Mouse (Mus musculus) G1E (cell line): ENCODE measurements around the gene Cmah. TPM values are rescaled to one million over a fixed set of nuclear protein-coding genes. Genes with fewer than 3 reads are reported as not detected.

Experiments used
- ATAC-seq: 2 replicates; pipeline ENCODE4 v1.8.0; 2016; ENCODE audit warnings: mild to moderate bottlenecking; ENCODE audit not compliant: insufficient number of reproducible peaks, poor library complexity, low FRiP score, severe bottlenecking; ENCODE audit errors: extremely low read depth
- DNase-seq: peaks from one replicate; pipeline ENCODE4 v3.0.0; 2012; ENCODE audit warnings: low spot score
- H3K27me3 ChIP-seq: 2 replicates; pipeline ENCODE4 v1.6.1; 2012; ENCODE audit warnings: mild to moderate bottlenecking, low read length, inconsistent platforms; ENCODE audit not compliant: insufficient read depth
- H3K36me3 ChIP-seq: replicated peaks from 2 replicates; pipeline ENCODE3; 2012; ENCODE audit warnings: mild to moderate bottlenecking, inconsistent platforms
- H3K4me1 ChIP-seq: 2 replicates; pipeline ENCODE4 v1.6.1; 2012; ENCODE audit warnings: low read depth, low read length, inconsistent platforms, mixed read lengths; ENCODE audit not compliant: insufficient read depth
- H3K4me3 ChIP-seq: 2 replicates; pipeline ENCODE4 v1.5.1; 2012; ENCODE audit warnings: low read depth, mild to moderate bottlenecking, inconsistent platforms, low read length, moderate library complexity, mixed read lengths
- H3K9me3 ChIP-seq: replicated peaks from 2 replicates; pipeline ENCODE4 v1.6.1; 2012; ENCODE audit warnings: inconsistent platforms
- CTCF ChIP-seq: IDR thresholded peaks from 2 replicates; pipeline ENCODE4 v1.5.1; 2012; ENCODE audit warnings: low read depth, low read length, inconsistent platforms, mixed read lengths
- GATA1 ChIP-seq: IDR thresholded peaks from 2 replicates; pipeline ENCODE4 v1.6.1; 2012; ENCODE audit warnings: borderline replicate concordance, low read length, inconsistent platforms, mixed read lengths
- GATA2 ChIP-seq: IDR thresholded peaks from 2 replicates; pipeline ENCODE4 v1.6.1; 2012; ENCODE audit warnings: low read depth, low read length, inconsistent platforms, borderline replicate concordance
- POLR2AphosphoS5 ChIP-seq: IDR thresholded peaks from 2 replicates; pipeline ENCODE4 v1.6.1; 2012; ENCODE audit warnings: low read depth, low read length, inconsistent platforms; ENCODE audit not compliant: insufficient replicate concordance
- TAL1 ChIP-seq: conservative IDR thresholded peaks from 2 replicates; pipeline ENCODE4 v1.6.1; 2012; ENCODE audit warnings: low read depth, low read length, inconsistent platforms, mixed read lengths
- polyA plus RNA-seq: library from polyadenylated mRNA; stranded (reverse); fragments of >175 nt; gene quantifications from 2 replicates; pipeline ENCODE4 v1.2.3, GENCODE M21; 2012
- total RNA-seq, 2 experiments: library from RNA; stranded (forward) in 1 of 2; stranded (reverse) in 1 of 2; fragments of 200-1000 nt in 1 of 2; fragments of >200 nt in 1 of 2; fragmentation: Nextera tagmentation in 1 of 2; gene quantifications; 2 replicates each; pipeline ENCODE4 v1.2.3; 2014 to 2017

Cmah gene
- total and polyA plus RNA-seq, 3 experiments: 0.16 to 0.23 TPM; not detected in 1

- Histone ChIP-seq H3K4me3 (no peak overlapping the region), H3K9me3 (no peaks in the 10 kb centered on the region), H3K4me1 (no peaks in the 10 kb centered on the region), H3K27me3 (no peaks in the 10 kb centered on the region), H3K36me3 (no peaks in the 10 kb centered on the region)
- ATAC-seq (no peak), DNase-seq (no peak)
- TF ChIP-seq TAL1: no peak
- no peak for TF ChIP-seq POLR2AphosphoS5
- TF ChIP-seq GATA2: no peak
- no peak for TF ChIP-seq CTCF
- TF ChIP-seq GATA1: no peak
These were observed 133.3 kb downstream of the Cmah start for GRCm38 (mm10) chr13:24460517-24460916.

DNA sequence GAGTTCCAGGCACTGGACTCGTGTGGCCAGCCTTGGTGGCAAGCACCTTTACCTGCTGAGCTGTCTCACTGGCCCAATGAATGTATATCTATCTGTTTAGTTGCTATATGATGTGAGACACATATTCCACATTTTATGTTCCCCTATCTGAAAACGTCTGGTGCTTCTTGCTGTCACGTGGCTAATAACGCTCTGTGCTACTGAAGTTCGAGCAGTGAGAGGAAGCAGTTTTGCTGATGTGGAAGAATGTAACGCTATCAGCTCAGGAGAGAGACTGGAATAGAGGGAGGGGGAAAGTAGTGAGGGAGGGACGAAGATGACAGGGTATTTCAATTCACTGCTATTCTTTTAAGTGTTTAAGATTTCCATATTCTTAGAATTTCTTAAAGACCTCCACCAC is 136.6 kb downstream of the Cmah start:
- H3K36me3 ChIP-seq: no peaks in the 10 kb centered on the region
- no peak for DNase-seq
- H3K9me3 ChIP-seq: no peaks in the 10 kb centered on the region
- no peaks in the 10 kb centered on the region for H3K27me3 ChIP-seq
- TF ChIP-seq GATA1 (no peak), GATA2 (no peak), CTCF (no peak), TAL1 (no peak), POLR2AphosphoS5 (no peak)
- no peak overlapping the region for H3K4me3 ChIP-seq
- ATAC-seq: no peak
- H3K4me1 ChIP-seq: no peaks in the 10 kb centered on the region

DNA sequence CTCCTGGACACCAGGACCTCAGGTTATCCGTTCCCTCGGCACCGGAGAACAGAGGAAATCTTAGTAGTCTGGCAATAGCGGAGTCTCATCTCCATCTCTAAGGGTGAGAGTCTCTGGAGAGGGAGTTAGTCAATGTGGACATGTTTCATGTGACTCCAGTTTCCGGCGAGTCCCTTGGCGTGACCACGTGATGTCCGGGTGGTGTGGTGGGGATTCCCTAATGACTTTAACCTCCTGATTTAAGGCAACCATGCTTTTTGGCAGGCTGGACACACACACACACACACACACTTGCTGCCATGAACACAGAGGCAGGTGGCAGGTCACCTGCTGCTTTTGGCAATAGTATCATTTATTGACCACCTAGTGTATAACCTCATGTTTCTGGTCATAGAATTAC is 138.8 kb downstream of the Cmah start:
- no peak overlapping the region for H3K4me3 ChIP-seq
- H3K36me3 ChIP-seq: no peaks in the 10 kb centered on the region
- TF ChIP-seq GATA2 (no peak), TAL1 (no peak), POLR2AphosphoS5 (no peak), GATA1 (no peak), CTCF (no peak)
- DNase-seq: no peak
- H3K27me3 ChIP-seq: no peaks in the 10 kb centered on the region
- H3K9me3 ChIP-seq: no peaks in the 10 kb centered on the region
- no peak for ATAC-seq
- H3K4me1 ChIP-seq: no peaks in the 10 kb centered on the region

DNA sequence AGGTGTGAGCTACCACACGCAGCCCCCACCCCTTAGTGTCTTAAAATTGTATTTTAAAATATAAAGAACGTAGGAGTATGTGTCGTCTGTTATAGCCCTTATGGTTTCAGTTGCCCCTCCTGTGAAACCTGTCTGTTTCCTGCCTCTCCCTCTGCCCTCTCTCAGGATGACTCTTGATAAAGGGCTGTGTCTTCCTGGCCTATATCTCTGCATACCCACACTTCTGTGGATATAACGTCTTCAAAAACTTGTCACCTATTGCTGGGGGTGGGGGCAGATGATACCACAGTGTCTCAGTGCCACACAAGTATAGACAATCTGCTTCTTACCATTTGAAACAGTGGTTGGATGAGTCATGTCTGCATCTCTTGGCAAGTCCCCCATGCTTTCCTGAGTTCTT is 140.6 kb downstream of the Cmah start:
- no peak overlapping the region for H3K4me3 ChIP-seq
- no peaks in the 10 kb centered on the region for H3K27me3 ChIP-seq
- ATAC-seq: no peak
- no peaks in the 10 kb centered on the region for H3K4me1 ChIP-seq
- TF ChIP-seq GATA2 (no peak), TAL1 (no peak), GATA1 (no peak), POLR2AphosphoS5 (no peak), CTCF (no peak)
- no peaks in the 10 kb centered on the region for H3K9me3 ChIP-seq
- H3K36me3 ChIP-seq: no peaks in the 10 kb centered on the region
- no peak for DNase-seq

DNA sequence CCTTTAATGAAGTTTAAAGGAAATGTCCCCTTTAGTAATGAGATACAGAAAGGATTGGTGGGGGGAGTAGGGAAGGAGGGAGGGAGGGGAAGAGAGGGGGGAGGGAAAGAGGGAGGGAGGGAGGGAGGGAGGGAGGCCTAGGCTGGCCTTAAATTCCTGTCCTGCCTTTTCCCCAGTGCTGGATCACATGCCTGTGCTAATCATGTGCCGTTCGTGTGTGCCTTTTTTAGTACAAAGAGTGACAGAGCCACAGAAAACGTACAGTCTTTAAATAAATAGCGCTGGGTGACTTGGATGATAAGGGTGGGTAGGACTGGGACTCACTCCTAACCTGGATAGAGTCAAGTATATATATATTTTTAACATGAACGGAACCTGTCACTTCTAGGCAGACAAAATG is 150.4 kb downstream of the Cmah start:
- H3K27me3 ChIP-seq: no peaks in the 10 kb centered on the region
- H3K4me1 ChIP-seq: no peaks in the 10 kb centered on the region
- H3K36me3 ChIP-seq: no peaks in the 10 kb centered on the region
- no peak for ATAC-seq
- no peak overlapping the region for H3K4me3 ChIP-seq
- DNase-seq: no peak
- TF ChIP-seq POLR2AphosphoS5: no peak
- no peak for TF ChIP-seq TAL1
- no peak for TF ChIP-seq GATA1
- no peak for TF ChIP-seq GATA2
- TF ChIP-seq CTCF: no peak
- H3K9me3 ChIP-seq: no peaks in the 10 kb centered on the region

GRCm38 (mm10) chr13:24479516-24479915 is 152.3 kb downstream of the Cmah start:
- no peaks in the 10 kb centered on the region for H3K9me3 ChIP-seq
- no peaks in the 10 kb centered on the region for H3K36me3 ChIP-seq
- no peak for DNase-seq
- no peak for ATAC-seq
- H3K4me3 ChIP-seq: no peak overlapping the region
- H3K27me3 ChIP-seq: no peaks in the 10 kb centered on the region
- TF ChIP-seq CTCF (no peak), GATA1 (no peak), POLR2AphosphoS5 (no peak), TAL1 (no peak), GATA2 (no peak)
- no peaks in the 10 kb centered on the region for H3K4me1 ChIP-seq

DNA sequence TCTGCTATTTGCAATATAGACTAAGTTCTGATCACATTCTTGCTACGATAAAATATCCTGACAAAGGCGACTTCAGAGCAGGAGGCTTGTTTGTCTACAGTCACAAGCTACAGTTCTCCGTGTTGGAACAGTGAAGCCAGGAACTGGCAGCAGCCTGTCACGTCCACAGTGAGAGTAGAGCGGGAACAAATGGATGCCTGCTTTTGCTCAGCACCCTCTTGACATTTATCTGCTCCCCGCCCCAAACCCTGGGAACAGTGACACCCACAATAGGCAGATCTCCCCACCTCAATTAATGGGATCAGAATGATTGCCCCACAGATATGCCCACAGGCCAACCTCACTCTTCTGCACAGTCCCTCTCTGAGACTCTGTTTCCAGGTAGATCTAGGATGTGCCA is 153.6 kb downstream of the Cmah start:
- TF ChIP-seq CTCF (no peak), GATA1 (no peak), TAL1 (no peak), POLR2AphosphoS5 (no peak), GATA2 (no peak)
- no peak for DNase-seq
- H3K4me3 ChIP-seq: no peak overlapping the region
- H3K9me3 ChIP-seq: no peaks in the 10 kb centered on the region
- no peaks in the 10 kb centered on the region for H3K4me1 ChIP-seq
- H3K27me3 ChIP-seq: 0 out of 2 replicates have a peak, but pooled peaks cover 1% of the 10 kb centered on the region
- H3K36me3 ChIP-seq: no peaks in the 10 kb centered on the region
- no peak for ATAC-seq
